Mouse (Mus musculus): ENCODE results near the gene Nek7. TPM values are rescaled to one million over a fixed set of nuclear protein-coding genes. Genes with fewer than 3 reads are reported as not detected.

The Nek7 gene
- total RNA-seq, 1 experiment from 2014 or later, result 35.0 TPM

GRCm38 (mm10) chr1:138550184-138550583 lies 69.8 kb downstream of the Nek7 start:
- ATAC-seq (replicated peaks in 1 of 2; ENCODE audit: insufficient read depth in 1 of 2, low FRiP score in 2 of 2, low TSS enrichment in 1 of 2, low read depth in 1 of 2, poor library complexity in 2 of 2, severe bottlenecking in 2 of 2), result peak; percentile 90 to 95

- no peak for ATAC-seq (replicated peaks in 1 of 2; ENCODE audit: insufficient read depth in 1 of 2, low FRiP score in 2 of 2, low TSS enrichment in 1 of 2, low read depth in 1 of 2, poor library complexity in 2 of 2, severe bottlenecking in 2 of 2)
Observed at GRCm38 (mm10) chr1:138542170-138542515, 77.8 kb downstream of the Nek7 start.

GRCm38 (mm10) chr1:138541495-138542169 lies 78.3 kb downstream of the Nek7 start:
- peak; percentile 42 to 49; a peak in 2 of 4 replicates for ATAC-seq (replicated peaks in 1 of 2; ENCODE audit: insufficient read depth in 1 of 2, low FRiP score in 2 of 2, low TSS enrichment in 1 of 2, low read depth in 1 of 2, poor library complexity in 2 of 2, severe bottlenecking in 2 of 2)

GRCm38 (mm10) chr1:138539713-138540112 lies 80.2 kb downstream of the Nek7 start:
- ATAC-seq (replicated peaks in 1 of 2; ENCODE audit: insufficient read depth in 1 of 2, low FRiP score in 2 of 2, low TSS enrichment in 1 of 2, low read depth in 1 of 2, poor library complexity in 2 of 2, severe bottlenecking in 2 of 2), result no peak

GRCm38 (mm10) chr1:138538217-138538616 lies 81.7 kb downstream of the Nek7 start:
- no peak for ATAC-seq (replicated peaks in 1 of 2; ENCODE audit: insufficient read depth in 1 of 2, low FRiP score in 2 of 2, low TSS enrichment in 1 of 2, low read depth in 1 of 2, poor library complexity in 2 of 2, severe bottlenecking in 2 of 2)

GRCm38 (mm10) chr1:138535758-138536574 lies 84.0 kb downstream of the Nek7 start:
- no peak for ATAC-seq (replicated peaks in 1 of 2; ENCODE audit: insufficient read depth in 1 of 2, low FRiP score in 2 of 2, low TSS enrichment in 1 of 2, low read depth in 1 of 2, poor library complexity in 2 of 2, severe bottlenecking in 2 of 2)

GRCm38 (mm10) chr1:138530604-138531003 lies 89.3 kb downstream of the Nek7 start:
- no peak for ATAC-seq (replicated peaks in 1 of 2; ENCODE audit: insufficient read depth in 1 of 2, low FRiP score in 2 of 2, low TSS enrichment in 1 of 2, low read depth in 1 of 2, poor library complexity in 2 of 2, severe bottlenecking in 2 of 2)

GRCm38 (mm10) chr1:138523962-138524361 lies 96.0 kb downstream of the Nek7 start:
- no peak for ATAC-seq (replicated peaks in 1 of 2; ENCODE audit: insufficient read depth in 1 of 2, low FRiP score in 2 of 2, low TSS enrichment in 1 of 2, low read depth in 1 of 2, poor library complexity in 2 of 2, severe bottlenecking in 2 of 2)

GRCm38 (mm10) chr1:138518235-138518634 lies 101.7 kb downstream of the Nek7 start:
- no peak for ATAC-seq (replicated peaks in 1 of 2; ENCODE audit: insufficient read depth in 1 of 2, low FRiP score in 2 of 2, low TSS enrichment in 1 of 2, low read depth in 1 of 2, poor library complexity in 2 of 2, severe bottlenecking in 2 of 2)

GRCm38 (mm10) chr1:138517360-138518099 lies 102.4 kb downstream of the Nek7 start:
- ATAC-seq (replicated peaks in 1 of 2; ENCODE audit: insufficient read depth in 1 of 2, low FRiP score in 2 of 2, low TSS enrichment in 1 of 2, low read depth in 1 of 2, poor library complexity in 2 of 2, severe bottlenecking in 2 of 2), result peak; percentile 94 to 98

GRCm38 (mm10) chr1:138516946-138517345 lies 103.0 kb downstream of the Nek7 start:
- peak; percentile 54 to 70; a peak in 3 of 4 replicates for ATAC-seq (replicated peaks in 1 of 2; ENCODE audit: insufficient read depth in 1 of 2, low FRiP score in 2 of 2, low TSS enrichment in 1 of 2, low read depth in 1 of 2, poor library complexity in 2 of 2, severe bottlenecking in 2 of 2)

- no peak for ATAC-seq (replicated peaks in 1 of 2; ENCODE audit: insufficient read depth in 1 of 2, low FRiP score in 2 of 2, low TSS enrichment in 1 of 2, low read depth in 1 of 2, poor library complexity in 2 of 2, severe bottlenecking in 2 of 2)
Observed at GRCm38 (mm10) chr1:138515362-138515761, 104.6 kb downstream of the Nek7 start.

- ATAC-seq (replicated peaks in 1 of 2; ENCODE audit: insufficient read depth in 1 of 2, low FRiP score in 2 of 2, low TSS enrichment in 1 of 2, low read depth in 1 of 2, poor library complexity in 2 of 2, severe bottlenecking in 2 of 2), result no peak
Observed at GRCm38 (mm10) chr1:138513982-138514381, 106.0 kb downstream of the Nek7 start.

GRCm38 (mm10) chr1:138510566-138510965 lies 109.4 kb downstream of the Nek7 start:
- no peak for ATAC-seq (replicated peaks in 1 of 2; ENCODE audit: insufficient read depth in 1 of 2, low FRiP score in 2 of 2, low TSS enrichment in 1 of 2, low read depth in 1 of 2, poor library complexity in 2 of 2, severe bottlenecking in 2 of 2)

- ATAC-seq (replicated peaks in 1 of 2; ENCODE audit: insufficient read depth in 1 of 2, low FRiP score in 2 of 2, low TSS enrichment in 1 of 2, low read depth in 1 of 2, poor library complexity in 2 of 2, severe bottlenecking in 2 of 2), result no peak
Observed at GRCm38 (mm10) chr1:138507446-138508043, 112.4 kb downstream of the Nek7 start.

GRCm38 (mm10) chr1:138507014-138507413 lies 112.9 kb downstream of the Nek7 start:
- no peak for ATAC-seq (replicated peaks in 1 of 2; ENCODE audit: insufficient read depth in 1 of 2, low FRiP score in 2 of 2, low TSS enrichment in 1 of 2, low read depth in 1 of 2, poor library complexity in 2 of 2, severe bottlenecking in 2 of 2)

- ATAC-seq (replicated peaks in 1 of 2; ENCODE audit: insufficient read depth in 1 of 2, low FRiP score in 2 of 2, low TSS enrichment in 1 of 2, low read depth in 1 of 2, poor library complexity in 2 of 2, severe bottlenecking in 2 of 2), result no peak
Observed at GRCm38 (mm10) chr1:138504228-138504627, 115.7 kb downstream of the Nek7 start.

GRCm38 (mm10) chr1:138500691-138501090 lies 119.2 kb downstream of the Nek7 start:
- ATAC-seq (replicated peaks in 1 of 2; ENCODE audit: insufficient read depth in 1 of 2, low FRiP score in 2 of 2, low TSS enrichment in 1 of 2, low read depth in 1 of 2, poor library complexity in 2 of 2, severe bottlenecking in 2 of 2), result no peak
